Mouse (Mus musculus): ENCODE measurements around the gene Fcgrt. TPM values are rescaled to one million over a fixed set of nuclear protein-coding genes. Genes with fewer than 3 reads are reported as not detected.
"Not testable (repeated sequence)": the region's sequence is repeated elsewhere in the genome, so short reads cannot be mapped to it uniquely, and the experiment has no call there.

Gene Fcgrt
- polyA plus RNA-seq, 1 experiment from 2014 or later = 34.1 TPM

DNA sequence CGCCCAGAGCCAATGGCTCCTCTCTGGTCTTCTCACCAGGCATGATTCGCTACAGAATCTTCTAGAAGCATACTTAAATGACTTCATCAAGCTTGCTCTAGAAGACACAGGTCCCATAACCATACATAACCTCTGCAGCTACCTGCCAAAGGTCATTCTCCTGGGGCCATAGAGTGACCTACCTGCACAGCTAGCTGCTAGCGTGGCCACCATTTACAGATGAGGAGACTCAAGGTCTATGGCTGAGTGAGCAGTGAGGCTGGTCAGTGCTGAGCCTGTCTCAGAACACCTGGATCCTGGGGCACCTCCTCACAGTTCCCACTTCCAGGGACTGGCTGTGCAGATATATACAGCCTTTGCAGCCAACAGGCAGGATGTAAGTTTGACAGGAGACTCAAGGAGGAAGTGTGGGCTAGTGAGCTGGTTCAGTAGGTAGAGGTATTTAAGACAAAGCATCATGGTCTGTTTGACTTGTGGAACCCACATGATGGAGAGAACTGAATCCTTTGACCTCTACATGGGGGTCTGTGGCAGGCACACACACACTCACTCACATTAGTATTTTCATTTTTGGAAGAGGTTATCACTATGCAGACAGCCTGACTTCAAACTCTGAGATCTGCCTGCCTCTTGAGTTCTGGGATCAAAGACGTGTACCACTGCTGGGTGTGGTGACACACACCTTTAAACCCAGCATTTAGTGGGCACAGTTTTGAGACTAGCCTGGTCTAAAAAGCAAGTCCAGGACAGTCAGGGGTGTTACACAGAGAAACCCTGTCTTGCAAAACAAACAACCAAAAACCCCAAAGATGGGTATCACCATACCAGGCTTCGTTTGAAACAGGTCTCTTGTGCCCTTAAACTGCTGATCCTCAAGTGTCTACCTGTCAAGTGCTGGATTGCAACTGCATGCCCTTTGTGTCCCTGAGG, 16.4 kb upstream of the Fcgrt start:
- Histone ChIP-seq H3K27ac (ENCODE audit: low read depth, low read length) (peak overlapping the region; percentile 23; the same call in 1 of the 2 replicates), H3K4me2 (ENCODE audit: low read length) (no peak overlapping the region), H3K4me1 (ENCODE audit: control insufficient read depth, insufficient read depth, low read depth, low read length) (peaks cover 14% of the 10 kb centered on the region), H3K4me3 (ENCODE audit: low read length) (no peak overlapping the region), H3K9ac (ENCODE audit: low read depth, low read length) (no peak overlapping the region), H3K9me3 (ENCODE audit: control insufficient read depth, low read length) (no peaks in the 10 kb centered on the region), H3K27me3 (replicated peaks; ENCODE audit: control insufficient read depth, insufficient read depth, low read length) (no peaks in the 10 kb centered on the region), H3K36me3 (ENCODE audit: control insufficient read depth, insufficient read depth, low read length) (peaks cover 37% of the 10 kb centered on the region)
- no peak for ATAC-seq
- 86% methylated on average over 5 of the region's 5 CpGs for WGBS

DNA sequence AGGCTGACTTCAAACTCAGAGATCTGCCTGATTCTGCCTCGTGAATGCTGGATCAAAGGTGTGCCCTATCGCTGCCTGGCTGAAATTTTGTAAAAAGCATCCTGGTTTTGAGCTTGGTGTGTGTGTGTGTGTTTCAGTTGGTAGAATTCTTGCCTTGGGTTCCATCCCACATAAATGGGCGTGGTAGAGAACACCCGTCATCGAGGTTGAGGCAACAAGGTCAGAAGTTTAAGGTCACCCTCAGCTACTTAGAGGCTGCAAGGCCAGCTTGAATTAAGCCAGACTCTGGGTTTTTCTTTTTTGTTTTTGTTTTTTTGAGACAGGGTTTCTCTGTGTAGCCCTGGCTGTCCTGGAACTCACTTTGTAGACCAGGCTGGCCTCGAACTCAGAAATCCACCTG, 14.7 kb upstream of the Fcgrt start:
- ATAC-seq = no peak
- Histone ChIP-seq H3K36me3 (ENCODE audit: control insufficient read depth, insufficient read depth, low read length) (peaks cover 36% of the 10 kb centered on the region), H3K4me3 (ENCODE audit: low read length) (no peak overlapping the region), H3K9ac (ENCODE audit: low read depth, low read length) (no peak overlapping the region), H3K4me2 (ENCODE audit: low read length) (no peak overlapping the region), H3K9me3 (ENCODE audit: control insufficient read depth, low read length) (no peaks in the 10 kb centered on the region), H3K27ac (ENCODE audit: low read depth, low read length) (no peak overlapping the region), H3K27me3 (replicated peaks; ENCODE audit: control insufficient read depth, insufficient read depth, low read length) (no peaks in the 10 kb centered on the region), H3K4me1 (ENCODE audit: control insufficient read depth, insufficient read depth, low read depth, low read length) (peaks cover 11% of the 10 kb centered on the region)
- 90% methylated on average over 6 of the region's 6 CpGs for WGBS

DNA sequence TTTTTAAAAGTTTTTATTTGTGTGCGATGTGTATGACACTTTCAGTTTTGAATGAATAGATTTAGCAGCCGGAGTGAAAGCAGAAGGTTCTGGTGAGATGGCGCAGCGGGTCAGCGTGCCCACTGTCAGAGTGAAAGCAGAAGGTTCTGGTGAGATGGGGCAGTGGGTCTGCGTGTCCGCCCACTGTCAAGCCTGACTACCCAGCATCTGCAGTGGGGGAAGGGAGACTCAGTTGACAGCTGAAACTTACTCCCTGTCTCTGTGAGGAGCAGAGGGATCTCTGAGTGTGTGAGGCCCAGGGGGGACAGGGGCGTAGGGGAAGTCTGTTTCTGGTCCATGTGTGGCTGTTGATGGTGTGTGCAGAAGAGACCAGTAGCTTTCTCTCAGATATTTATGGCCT, 13.9 kb upstream of the Fcgrt start:
- Histone ChIP-seq H3K9ac (ENCODE audit: low read depth, low read length) (no peak overlapping the region), H3K4me1 (ENCODE audit: control insufficient read depth, insufficient read depth, low read depth, low read length) (peaks cover 4% of the 10 kb centered on the region), H3K27ac (ENCODE audit: low read depth, low read length) (no peak overlapping the region), H3K36me3 (ENCODE audit: control insufficient read depth, insufficient read depth, low read length) (peaks cover 30% of the 10 kb centered on the region), H3K27me3 (replicated peaks; ENCODE audit: control insufficient read depth, insufficient read depth, low read length) (no peaks in the 10 kb centered on the region), H3K9me3 (ENCODE audit: control insufficient read depth, low read length) (no peaks in the 10 kb centered on the region), H3K4me2 (ENCODE audit: low read length) (no peak overlapping the region), H3K4me3 (ENCODE audit: low read length) (no peak overlapping the region)
- WGBS = 73% methylated on average over 8 of the region's 8 CpGs
- ATAC-seq = no peak

DNA sequence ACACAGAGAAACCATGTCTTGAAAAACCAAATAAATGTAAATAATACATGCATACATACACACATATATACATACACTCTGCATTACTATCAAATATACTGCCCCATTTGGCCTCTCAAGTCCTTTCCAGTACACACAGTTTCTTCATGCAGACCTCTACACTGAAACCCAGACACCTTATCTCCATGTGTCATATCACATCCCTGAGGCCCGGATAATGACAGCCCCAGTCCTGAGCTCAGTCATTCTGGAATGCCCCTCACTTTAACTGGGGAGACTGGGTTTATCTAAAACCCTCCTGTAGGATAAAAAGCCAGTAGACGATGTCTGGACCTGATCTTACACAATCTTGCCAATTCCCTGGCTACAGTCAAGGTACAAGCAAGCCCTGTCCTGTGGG, 9.8 kb upstream of the Fcgrt start:
- Histone ChIP-seq H3K27me3 (replicated peaks; ENCODE audit: control insufficient read depth, insufficient read depth, low read length) (no peaks in the 10 kb centered on the region), H3K4me3 (ENCODE audit: low read length) (no peak overlapping the region), H3K9ac (ENCODE audit: low read depth, low read length) (no peak overlapping the region), H3K27ac (ENCODE audit: low read depth, low read length) (no peak overlapping the region), H3K4me1 (ENCODE audit: control insufficient read depth, insufficient read depth, low read depth, low read length) (no peaks in the 10 kb centered on the region), H3K4me2 (ENCODE audit: low read length) (no peak overlapping the region), H3K36me3 (ENCODE audit: control insufficient read depth, insufficient read depth, low read length) (0 out of 2 replicates have a peak, but pooled peaks cover 2% of the 10 kb centered on the region), H3K9me3 (ENCODE audit: control insufficient read depth, low read length) (no peaks in the 10 kb centered on the region)
- WGBS = 82% methylated on average over 2 of the region's 2 CpGs
- no peak for ATAC-seq

DNA sequence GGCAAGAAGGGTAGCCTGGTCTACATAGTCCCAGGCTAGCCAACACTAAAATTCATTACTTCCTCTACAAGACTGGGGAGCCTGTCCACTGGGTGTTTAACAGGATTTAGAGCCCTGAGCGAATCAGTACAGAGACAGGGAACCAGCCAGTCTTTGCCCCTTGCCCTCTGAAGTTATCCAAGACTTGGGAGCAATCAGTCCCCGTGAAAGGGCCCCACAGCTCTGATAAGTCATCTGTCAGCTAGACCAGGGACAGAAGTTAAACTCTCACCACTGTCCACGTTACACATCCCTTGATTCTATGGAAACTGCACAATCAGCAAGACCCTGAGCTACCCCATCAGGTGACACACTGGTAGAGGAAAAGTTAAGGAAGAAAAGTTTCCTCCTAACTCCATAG, 8.9 kb upstream of the Fcgrt start:
- Histone ChIP-seq H3K4me2 (ENCODE audit: low read length) (no peak overlapping the region), H3K36me3 (ENCODE audit: control insufficient read depth, insufficient read depth, low read length) (no peaks in the 10 kb centered on the region), H3K9ac (ENCODE audit: low read depth, low read length) (no peak overlapping the region), H3K4me3 (ENCODE audit: low read length) (no peak overlapping the region), H3K4me1 (ENCODE audit: control insufficient read depth, insufficient read depth, low read depth, low read length) (no peaks in the 10 kb centered on the region), H3K9me3 (ENCODE audit: control insufficient read depth, low read length) (no peaks in the 10 kb centered on the region), H3K27me3 (replicated peaks; ENCODE audit: control insufficient read depth, insufficient read depth, low read length) (no peaks in the 10 kb centered on the region), H3K27ac (ENCODE audit: low read depth, low read length) (no peak overlapping the region)
- 75% methylated on average over 3 of the region's 3 CpGs for WGBS
- ATAC-seq = no peak

DNA sequence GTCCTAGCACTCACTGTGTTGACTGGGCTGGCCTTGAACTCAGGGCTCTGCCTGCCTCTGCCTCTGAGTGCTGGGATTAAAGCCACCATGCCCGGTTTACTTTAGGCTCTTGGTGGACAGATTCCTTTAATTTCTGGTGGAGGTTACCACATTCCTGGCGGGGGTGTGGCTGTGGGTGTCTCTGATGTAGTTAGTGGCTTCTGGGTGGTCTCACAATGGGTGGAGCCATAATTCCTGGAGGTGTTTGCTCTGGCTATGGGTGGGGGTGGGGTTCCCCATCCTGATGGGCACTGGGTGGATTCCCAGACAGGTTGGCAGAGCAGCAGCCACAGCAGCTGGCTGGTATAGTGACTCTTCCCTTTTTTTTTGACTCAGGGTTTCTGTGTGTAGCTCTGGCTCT, 8.3 kb upstream of the Fcgrt start:
- H3K36me3 ChIP-seq (ENCODE audit: control insufficient read depth, insufficient read depth, low read length) = no peaks in the 10 kb centered on the region
- 72% methylated on average over 2 of the region's 2 CpGs for WGBS
- H3K27me3 ChIP-seq (replicated peaks; ENCODE audit: control insufficient read depth, insufficient read depth, low read length) = no peaks in the 10 kb centered on the region
- ATAC-seq = no peak
- no peak overlapping the region for H3K4me2 ChIP-seq (ENCODE audit: low read length)
- no peak overlapping the region for H3K9ac ChIP-seq (ENCODE audit: low read depth, low read length)
- no peak overlapping the region for H3K4me3 ChIP-seq (ENCODE audit: low read length)
- no peaks in the 10 kb centered on the region for H3K4me1 ChIP-seq (ENCODE audit: control insufficient read depth, insufficient read depth, low read depth, low read length)
- no peak overlapping the region for H3K27ac ChIP-seq (ENCODE audit: low read depth, low read length)
- H3K9me3 ChIP-seq (ENCODE audit: control insufficient read depth, low read length) = no peaks in the 10 kb centered on the region

DNA sequence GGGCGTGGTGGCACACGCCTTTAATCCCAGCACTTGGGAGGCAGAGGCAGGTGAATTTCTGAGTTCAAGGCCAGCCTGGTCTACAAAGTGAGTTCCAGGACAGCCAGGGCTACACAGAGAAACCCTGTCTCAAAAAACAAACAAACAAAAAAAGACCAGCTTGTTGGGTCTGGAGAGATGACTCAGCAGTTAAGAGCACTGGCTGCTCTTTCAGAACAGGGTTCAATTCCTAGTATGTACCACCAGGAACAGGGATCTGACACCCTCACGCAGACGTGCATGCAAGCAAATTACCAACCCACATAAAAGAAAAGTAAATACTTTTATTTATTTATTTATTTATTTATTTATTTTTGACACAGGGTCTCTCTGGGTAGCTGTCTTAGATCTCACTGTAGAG, 6.4 kb upstream of the Fcgrt start:
- not testable (repeated sequence) for H3K27ac ChIP-seq (ENCODE audit: low read depth, low read length); H3K4me1 ChIP-seq (ENCODE audit: control insufficient read depth, insufficient read depth, low read depth, low read length); H3K4me3 ChIP-seq (ENCODE audit: low read length); H3K36me3 ChIP-seq (ENCODE audit: control insufficient read depth, insufficient read depth, low read length); ATAC-seq; H3K4me2 ChIP-seq (ENCODE audit: low read length); H3K9me3 ChIP-seq (ENCODE audit: control insufficient read depth, low read length); H3K9ac ChIP-seq (ENCODE audit: low read depth, low read length); H3K27me3 ChIP-seq (replicated peaks; ENCODE audit: control insufficient read depth, insufficient read depth, low read length)
- 90% methylated on average over 4 of the region's 4 CpGs for WGBS

DNA sequence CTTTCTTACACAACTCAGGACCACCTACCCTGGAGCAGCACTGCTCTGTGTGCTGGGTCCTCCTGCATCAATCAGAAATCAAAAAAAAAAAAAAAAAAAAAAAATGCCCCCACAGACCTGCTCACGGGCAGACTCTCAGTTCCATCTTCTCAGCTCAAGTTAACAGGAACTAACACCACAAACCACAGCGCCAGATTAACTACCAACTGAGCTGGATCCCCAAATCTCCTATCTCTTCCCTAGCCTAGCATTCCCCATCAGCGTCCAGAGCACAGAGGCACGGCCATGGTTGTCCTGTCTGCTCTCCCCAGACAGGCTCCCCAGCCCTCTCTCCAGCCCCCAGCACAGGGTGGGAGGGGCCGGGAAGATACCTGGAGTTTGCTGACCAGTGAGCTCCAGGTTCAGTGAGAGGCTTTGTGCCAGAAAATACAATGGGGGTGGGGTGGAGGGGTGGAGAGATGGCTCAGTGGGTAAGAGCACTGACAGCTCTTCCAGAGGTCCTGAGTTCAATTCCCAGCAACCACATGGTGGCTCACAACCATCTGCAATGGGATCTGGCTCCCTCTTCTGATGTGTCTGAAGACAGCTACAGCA, 3.5 kb upstream of the Fcgrt start:
- Histone ChIP-seq H3K27me3 (replicated peaks; ENCODE audit: control insufficient read depth, insufficient read depth, low read length) (no peaks in the 10 kb centered on the region), H3K4me3 (ENCODE audit: low read length) (no peak overlapping the region), H3K4me2 (ENCODE audit: low read length) (no peak overlapping the region), H3K36me3 (ENCODE audit: control insufficient read depth, insufficient read depth, low read length) (no peaks in the 10 kb centered on the region), H3K9ac (ENCODE audit: low read depth, low read length) (no peak overlapping the region), H3K27ac (ENCODE audit: low read depth, low read length) (no peak overlapping the region), H3K9me3 (ENCODE audit: control insufficient read depth, low read length) (no peaks in the 10 kb centered on the region), H3K4me1 (ENCODE audit: control insufficient read depth, insufficient read depth, low read depth, low read length) (no peaks in the 10 kb centered on the region)
- WGBS = 54% methylated on average over 5 of the region's 5 CpGs
- ATAC-seq = no peak

DNA sequence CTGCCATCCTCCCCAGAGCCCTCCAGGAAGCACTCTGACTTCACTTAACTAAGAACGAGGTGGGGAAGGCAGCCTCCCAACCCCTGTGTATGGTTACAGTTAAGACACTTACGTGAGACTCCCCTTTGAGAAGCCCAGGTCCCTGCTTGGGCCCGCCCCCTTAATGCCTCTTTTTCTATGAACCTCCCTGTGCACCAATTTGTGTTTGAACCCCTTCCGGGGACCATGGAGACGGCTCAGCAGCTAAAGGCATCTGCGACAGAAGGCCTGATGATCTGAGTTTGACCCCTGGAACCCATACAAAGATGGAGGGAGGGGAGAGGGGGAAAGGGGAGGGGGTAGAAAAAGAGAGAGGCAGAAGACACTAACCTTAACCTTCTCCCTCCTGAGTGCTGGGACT, 2.8 kb upstream of the Fcgrt start:
- Histone ChIP-seq H3K9me3 (ENCODE audit: control insufficient read depth, low read length) (no peaks in the 10 kb centered on the region), H3K27ac (ENCODE audit: low read depth, low read length) (no peak overlapping the region), H3K4me2 (ENCODE audit: low read length) (no peak overlapping the region), H3K27me3 (replicated peaks; ENCODE audit: control insufficient read depth, insufficient read depth, low read length) (no peaks in the 10 kb centered on the region), H3K9ac (ENCODE audit: low read depth, low read length) (no peak overlapping the region), H3K36me3 (ENCODE audit: control insufficient read depth, insufficient read depth, low read length) (no peaks in the 10 kb centered on the region), H3K4me1 (ENCODE audit: control insufficient read depth, insufficient read depth, low read depth, low read length) (no peaks in the 10 kb centered on the region), H3K4me3 (ENCODE audit: low read length) (no peak overlapping the region)
- 21% methylated on average over 6 of the region's 6 CpGs for whole genome bisulfite sequencing
- no peak for ATAC-seq

All from hindbrain, embryonic 16.5 days (tissue).